Mouse (Mus musculus) testis, adult 2 months (tissue): ENCODE results near the gene Pla2g2c.

Source experiments
- CTCF ChIP-seq: fragments of 200-500 bp; IDR thresholded peaks from 2 replicates; pipeline ENCODE4 v1.5.1; 2012; ENCODE audit warnings: low read depth, mild to moderate bottlenecking, inconsistent platforms, low read length, moderate library complexity; ENCODE audit not compliant: control insufficient read depth, insufficient read depth, insufficient replicate concordance
- POLR2A ChIP-seq: fragments of 200-500 bp; IDR thresholded peaks from 2 replicates; pipeline ENCODE4 v1.6.1; 2012; ENCODE audit warnings: low read depth, mild to moderate bottlenecking, inconsistent platforms, low read length, moderate library complexity; ENCODE audit not compliant: control insufficient read depth

GRCm38 (mm10) chr4:138737031-138737430, 12.4 kb downstream of the Pla2g2c start, which contains the start of gene Ubxn10:
- TF ChIP-seq CTCF (no peak), POLR2A (no peak)
